Mouse (Mus musculus): ENCODE data around the gene Ccdc167. TPM values are rescaled to one million over a fixed set of nuclear protein-coding genes. Genes with fewer than 3 reads are reported as not detected.

The Ccdc167 gene
- 8.2 and 9.2 TPM in 2 replicates for polyA plus RNA-seq (2015; fragmentation: Nextera tagmentation; extraction: Ambion mirVana)

DNA sequence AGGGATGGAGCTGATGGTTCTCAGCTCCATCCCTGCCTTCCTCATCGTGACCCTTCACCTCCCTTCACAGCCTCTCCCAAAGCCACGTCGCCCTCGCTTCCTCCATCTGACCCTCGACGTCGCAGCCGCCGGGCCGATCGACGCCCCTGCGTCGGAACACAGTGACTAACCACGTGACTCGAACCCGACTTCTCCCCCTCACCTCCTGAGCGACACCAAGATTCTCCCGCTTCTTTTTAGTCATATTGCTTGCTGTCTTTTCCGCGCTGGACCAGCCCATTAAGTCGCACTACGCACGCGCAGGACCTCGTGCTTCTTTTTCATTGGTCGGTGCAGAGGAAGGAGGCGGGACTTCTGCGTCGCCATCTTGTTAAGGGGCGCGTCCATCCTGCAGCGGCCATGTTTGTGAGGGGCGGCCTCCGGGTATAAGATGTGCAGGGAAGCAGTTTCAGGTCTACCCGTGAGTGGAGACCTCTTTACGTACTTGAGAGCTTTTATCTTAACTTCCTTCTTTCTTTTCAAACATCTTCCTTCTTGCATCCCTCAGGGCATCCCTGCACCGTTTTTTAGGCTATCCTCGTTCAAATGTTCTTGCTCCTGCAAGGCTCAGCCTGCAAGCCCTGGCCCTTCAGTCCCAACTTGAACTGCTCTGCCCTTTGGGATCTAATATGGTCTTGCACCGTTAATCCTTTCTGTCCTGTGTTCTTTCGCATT lies at the start of gene Ccdc167:
Ccdc167 (minus strand) TSS at position 313 of the 714 bp plus-strand sequence.
- 5% methylated on average over 41 of the region's 41 CpGs for WGBS
- no peak within 1 kb of the TSS for H3K27ac ChIP-seq
- no peaks in the 10 kb centered on the region for H3K9me3 ChIP-seq (replicated peaks; ENCODE audit: low read length)

DNA sequence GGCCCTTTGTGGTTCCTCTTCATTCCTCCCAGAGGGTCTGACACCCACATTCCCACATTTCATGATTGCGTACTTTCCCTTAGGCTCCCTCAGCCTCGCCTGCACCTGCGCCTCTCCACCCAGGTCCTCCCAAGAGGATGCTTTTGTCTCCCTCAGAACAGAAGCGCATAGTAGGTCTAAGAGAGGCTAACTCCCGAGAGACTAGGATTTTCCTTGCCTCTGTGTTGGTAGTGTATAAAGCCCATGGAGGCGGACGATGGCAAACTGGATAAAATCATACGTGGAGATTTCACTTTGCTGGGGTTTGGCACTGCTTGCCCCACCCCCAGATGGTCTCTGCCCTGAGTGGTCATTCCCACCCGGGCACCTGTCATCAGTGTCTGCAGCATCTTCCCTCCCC lies 48.5 kb upstream of the Ccdc167 start:
- TF ChIP-seq CTCF (IDR thresholded peaks at IDR 0.05; ENCODE audit: low read depth): no peak
- no peak overlapping the region for H3K27ac ChIP-seq
- H3K27me3 ChIP-seq (ENCODE audit: insufficient read depth, low read length): no peaks in the 10 kb centered on the region
- no peak overlapping the region for H3K9ac ChIP-seq (ENCODE audit: low read depth, low read length)
- DNase-seq (ENCODE audit: low spot score) (no peak), ATAC-seq (replicated peaks; ENCODE audit: low FRiP score, low read depth) (no peak)
- H3K36me3 ChIP-seq (ENCODE audit: insufficient read depth, low read length): no peaks in the 10 kb centered on the region
- H3K9me3 ChIP-seq (replicated peaks; ENCODE audit: low read length): 0 out of 2 replicates have a peak, but pooled peaks cover 3% of the 10 kb centered on the region
- 86% methylated on average over 9 of the region's 9 CpGs for WGBS
- H3K4me2 ChIP-seq (ENCODE audit: low read length): no peak overlapping the region
- H3K4me1 ChIP-seq (replicated peaks; ENCODE audit: insufficient read depth, low read length): no peaks in the 10 kb centered on the region
- no peak overlapping the region for H3K4me3 ChIP-seq (replicated peaks; ENCODE audit: low read depth, low read length)

More for the DNA sequence above, at the start of gene Ccdc167:
- Histone ChIP-seq H3K4me1 (replicated peaks; ENCODE audit: insufficient read depth, low read length) (peaks cover 11% of the 10 kb centered on the region), H3K36me3 (ENCODE audit: insufficient read depth, low read length) (no peaks in the 10 kb centered on the region), H3K27me3 (ENCODE audit: insufficient read depth, low read length) (no peaks in the 10 kb centered on the region), H3K4me3 (replicated peaks; ENCODE audit: low read depth, low read length) (peak within 1 kb of the TSS; percentile 43), H3K9ac (ENCODE audit: low read depth, low read length) (peak within 1 kb of the TSS; percentile 19; the same call in 1 of the 2 replicates), H3K4me2 (ENCODE audit: low read length) (peak within 1 kb of the TSS; percentile 55)
- peak; percentile 98 for DNase-seq (ENCODE audit: low spot score)
- ATAC-seq (replicated peaks; ENCODE audit: low FRiP score, low read depth): peak; percentile 94
- TF ChIP-seq CTCF (IDR thresholded peaks at IDR 0.05; ENCODE audit: low read depth): no peak

DNA sequence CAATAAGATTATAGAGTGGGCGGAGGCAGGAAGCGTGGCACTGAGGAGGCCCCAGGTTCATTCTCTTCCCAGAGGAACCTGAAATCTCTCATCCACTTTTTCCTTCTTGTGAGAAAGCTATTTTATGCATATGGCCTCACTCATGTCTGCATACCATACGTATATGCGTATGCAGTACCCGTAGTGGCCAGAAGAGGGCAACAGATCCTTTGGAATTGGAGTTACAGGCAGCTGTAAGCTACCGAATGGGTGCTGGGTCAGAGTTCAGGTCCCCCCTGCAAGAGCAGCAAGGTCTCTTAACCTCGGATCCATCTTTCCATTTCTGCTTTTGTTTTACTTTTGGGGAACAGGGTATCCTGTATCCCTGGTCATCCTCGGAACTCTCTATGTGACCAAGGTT lies 45.7 kb upstream of the Ccdc167 start:
- 81% methylated on average over 8 of the region's 8 CpGs for WGBS
- no peak overlapping the region for H3K27ac ChIP-seq
- H3K9me3 ChIP-seq (replicated peaks; ENCODE audit: low read length): 0 out of 2 replicates have a peak, but pooled peaks cover 3% of the 10 kb centered on the region
- ATAC-seq (replicated peaks; ENCODE audit: low FRiP score, low read depth): no peak
- TF ChIP-seq CTCF (IDR thresholded peaks at IDR 0.05; ENCODE audit: low read depth): peak; percentile 75
- no peak overlapping the region for H3K4me3 ChIP-seq (replicated peaks; ENCODE audit: low read depth, low read length)
- DNase-seq (ENCODE audit: low spot score): no peak
- H3K36me3 ChIP-seq (ENCODE audit: insufficient read depth, low read length): no peaks in the 10 kb centered on the region
- no peak overlapping the region for H3K9ac ChIP-seq (ENCODE audit: low read depth, low read length)
- no peaks in the 10 kb centered on the region for H3K27me3 ChIP-seq (ENCODE audit: insufficient read depth, low read length)
- no peak overlapping the region for H3K4me2 ChIP-seq (ENCODE audit: low read length)
- H3K4me1 ChIP-seq (replicated peaks; ENCODE audit: insufficient read depth, low read length): no peaks in the 10 kb centered on the region

DNA sequence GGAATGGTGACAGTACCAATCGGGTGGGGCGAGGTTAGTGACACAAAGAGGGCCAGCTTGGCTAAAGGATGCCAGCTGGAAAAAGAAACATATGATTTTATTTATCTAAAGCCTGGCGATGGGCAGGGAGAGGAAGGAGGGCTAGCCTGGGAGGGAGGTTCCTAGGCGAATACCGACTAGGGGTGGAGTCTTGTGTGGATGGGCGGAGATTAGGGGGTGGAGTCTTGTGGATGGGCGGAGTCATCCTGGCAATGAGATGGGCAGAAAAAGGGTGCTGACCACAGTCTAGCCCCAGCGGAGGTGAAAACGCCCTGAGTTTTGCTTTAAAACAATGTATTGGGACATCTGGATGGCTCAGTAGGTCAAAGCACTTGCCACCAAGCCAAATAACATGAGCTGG lies 45.1 kb upstream of the Ccdc167 start:
- H3K9me3 ChIP-seq (replicated peaks; ENCODE audit: low read length): 0 out of 2 replicates have a peak, but pooled peaks cover 3% of the 10 kb centered on the region
- no peak overlapping the region for H3K4me2 ChIP-seq (ENCODE audit: low read length)
- H3K27me3 ChIP-seq (ENCODE audit: insufficient read depth, low read length): no peaks in the 10 kb centered on the region
- no peak for TF ChIP-seq CTCF (IDR thresholded peaks at IDR 0.05; ENCODE audit: low read depth)
- H3K9ac ChIP-seq (ENCODE audit: low read depth, low read length): no peak overlapping the region
- no peak overlapping the region for H3K27ac ChIP-seq
- no peaks in the 10 kb centered on the region for H3K4me1 ChIP-seq (replicated peaks; ENCODE audit: insufficient read depth, low read length)
- H3K4me3 ChIP-seq (replicated peaks; ENCODE audit: low read depth, low read length): no peak overlapping the region
- 84% methylated on average over 9 of the region's 9 CpGs for WGBS
- no peak for DNase-seq (ENCODE audit: low spot score)
- no peak for ATAC-seq (replicated peaks; ENCODE audit: low FRiP score, low read depth)
- no peaks in the 10 kb centered on the region for H3K36me3 ChIP-seq (ENCODE audit: insufficient read depth, low read length)

DNA sequence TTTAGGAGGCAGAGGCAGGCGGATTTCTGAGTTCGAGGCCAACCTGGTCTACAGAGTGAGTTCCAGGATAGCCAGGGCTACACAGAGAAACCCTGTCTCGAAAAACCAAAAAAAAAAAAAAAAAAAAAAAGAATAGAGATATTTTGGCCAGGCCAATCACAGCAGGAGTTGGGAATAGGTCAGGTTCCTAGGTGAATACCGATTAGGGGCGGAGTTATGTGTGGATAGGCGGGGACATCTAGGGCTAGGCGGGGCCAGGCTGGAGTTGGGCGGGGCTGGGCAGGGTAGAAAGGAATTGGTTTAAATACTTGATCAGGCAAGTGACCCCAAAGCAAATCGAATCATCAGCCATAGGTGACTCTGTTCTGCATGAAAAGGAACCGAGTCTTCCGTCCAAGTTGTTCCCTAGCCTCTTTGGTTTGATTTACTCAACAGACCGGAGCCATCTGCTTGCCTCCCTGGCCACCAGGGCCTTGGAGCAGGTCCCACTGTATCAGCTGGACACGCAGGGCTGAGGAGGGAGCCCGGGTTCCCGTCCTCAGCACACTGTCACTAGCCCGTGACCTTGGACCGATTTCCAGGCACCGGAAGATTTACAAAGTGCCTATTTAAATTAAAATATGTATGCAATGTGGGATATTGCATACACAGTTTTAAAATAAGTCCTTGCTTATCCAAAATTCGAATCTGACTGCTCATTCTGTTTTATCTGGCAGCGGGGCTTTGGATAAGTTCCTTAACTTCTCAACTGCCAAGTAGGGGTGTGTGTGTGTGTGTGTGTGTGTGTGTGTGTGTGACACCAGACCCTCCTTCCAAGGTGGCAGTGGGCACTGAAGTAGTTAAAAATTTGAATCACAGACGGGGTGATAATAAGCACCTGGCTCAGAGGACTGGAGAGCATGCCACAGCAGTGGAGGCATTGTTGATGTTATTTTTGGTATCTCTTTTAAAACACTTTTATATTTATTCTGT lies 43.8 kb upstream of the Ccdc167 start:
- H3K4me2 ChIP-seq (ENCODE audit: low read length): no peak overlapping the region
- no peak overlapping the region for H3K27ac ChIP-seq
- H3K36me3 ChIP-seq (ENCODE audit: insufficient read depth, low read length): no peaks in the 10 kb centered on the region
- no peaks in the 10 kb centered on the region for H3K27me3 ChIP-seq (ENCODE audit: insufficient read depth, low read length)
- peaks cover 5% of the 10 kb centered on the region; the same call in 1 of the 2 replicates for H3K4me1 ChIP-seq (replicated peaks; ENCODE audit: insufficient read depth, low read length)
- TF ChIP-seq CTCF (IDR thresholded peaks at IDR 0.05; ENCODE audit: low read depth): no peak
- ATAC-seq (replicated peaks; ENCODE audit: low FRiP score, low read depth) (no peak), DNase-seq (ENCODE audit: low spot score) (no peak)
- H3K4me3 ChIP-seq (replicated peaks; ENCODE audit: low read depth, low read length): no peak overlapping the region
- 68% methylated on average over 19 of the region's 21 CpGs for WGBS
- 0 out of 2 replicates have a peak, but pooled peaks cover 3% of the 10 kb centered on the region for H3K9me3 ChIP-seq (replicated peaks; ENCODE audit: low read length)
- H3K9ac ChIP-seq (ENCODE audit: low read depth, low read length): no peak overlapping the region

DNA sequence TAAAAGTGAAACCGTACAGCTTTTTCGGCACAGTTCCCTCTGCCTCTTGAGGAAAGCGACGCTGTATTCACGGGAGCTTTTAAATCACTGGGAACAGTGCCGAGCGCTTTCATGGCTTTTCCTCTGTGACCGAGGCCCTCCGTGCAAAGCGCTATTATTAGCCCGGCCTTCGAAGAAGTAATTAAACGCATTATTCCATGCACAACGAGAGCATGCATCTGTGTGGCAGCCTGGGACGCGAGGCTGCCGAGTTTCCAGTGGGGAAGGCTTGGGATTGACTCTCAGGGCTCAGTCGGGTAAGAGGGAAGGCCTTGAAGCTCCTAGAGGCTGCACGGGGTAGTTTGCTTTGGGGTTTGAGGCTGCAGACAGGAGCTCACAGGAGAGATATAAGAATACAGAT lies 43.1 kb upstream of the Ccdc167 start:
- Histone ChIP-seq H3K27me3 (ENCODE audit: insufficient read depth, low read length) (no peaks in the 10 kb centered on the region), H3K36me3 (ENCODE audit: insufficient read depth, low read length) (no peaks in the 10 kb centered on the region), H3K4me2 (ENCODE audit: low read length) (peak overlapping the region; percentile 31), H3K4me1 (replicated peaks; ENCODE audit: insufficient read depth, low read length) (peaks cover 5% of the 10 kb centered on the region; the same call in 1 of the 2 replicates), H3K9me3 (replicated peaks; ENCODE audit: low read length) (0 out of 2 replicates have a peak, but pooled peaks cover 3% of the 10 kb centered on the region), H3K27ac (0 out of 2 replicates have a peak overlapping the region, but pooled peaks have one; percentile 25), H3K4me3 (replicated peaks; ENCODE audit: low read depth, low read length) (no peak overlapping the region), H3K9ac (ENCODE audit: low read depth, low read length) (no peak overlapping the region)
- TF ChIP-seq CTCF (IDR thresholded peaks at IDR 0.05; ENCODE audit: low read depth): no peak
- ATAC-seq (replicated peaks; ENCODE audit: low FRiP score, low read depth) (no peak), DNase-seq (ENCODE audit: low spot score) (no peak)
- 56% methylated on average over 19 of the region's 19 CpGs for WGBS

Data from kidney, postnatal 0 days (tissue).